Mouse (Mus musculus) midbrain, embryonic 11.5 days (tissue): ENCODE measurements around the gene Schip1. TPM values are rescaled to one million over a fixed set of nuclear protein-coding genes. Genes with fewer than 3 reads are reported as not detected.
A peak's percentile ranks its signal among the peaks of the same experiment; 100 is the strongest.

Experiments used
- ATAC-seq: fragments of 200-750 bp; cut with Nextera tagmentation; 2 replicates; pipeline ENCODE4 v1.8.0; 2017; ENCODE audit warnings: moderate TSS enrichment, moderate library complexity; ENCODE audit not compliant: low FRiP score
- DNase-seq: peaks from one replicate; pipeline ENCODE4 v3.0.0; 2015; ENCODE audit warnings: low spot score; ENCODE audit errors: missing footprints
- H3K27ac ChIP-seq: fragments of 300-500 bp; sonication (generic); 2 replicates; pipeline ENCODE4 v1.5.1; 2014; ENCODE audit warnings: low read depth, low read length
- H3K27me3 ChIP-seq: fragments of 300-500 bp; sonication (generic); 2 replicates; pipeline ENCODE4 v1.6.1; 2014; ENCODE audit warnings: mild to moderate bottlenecking, low read length, moderate library complexity, mixed read lengths; ENCODE audit not compliant: control insufficient read depth, insufficient read depth
- H3K36me3 ChIP-seq: fragments of 300-500 bp; sonication (generic); 2 replicates; pipeline ENCODE4 v1.6.1; 2014; ENCODE audit warnings: mild to moderate bottlenecking, low read length, moderate library complexity, mixed read lengths; ENCODE audit not compliant: control insufficient read depth, insufficient read depth
- H3K4me1 ChIP-seq: fragments of 300-500 bp; sonication (generic); 2 replicates; pipeline ENCODE4 v1.6.1; 2014; ENCODE audit warnings: low read length; ENCODE audit not compliant: control insufficient read depth, insufficient read depth
- H3K4me2 ChIP-seq: fragments of 300-500 bp; sonication (generic); 2 replicates; pipeline ENCODE4 v1.6.1; 2014; ENCODE audit warnings: mild to moderate bottlenecking, moderate library complexity
- H3K4me3 ChIP-seq: fragments of 300-500 bp; sonication (generic); 2 replicates; pipeline ENCODE4 v1.5.1; 2014; ENCODE audit warnings: low read depth, low read length
- H3K9ac ChIP-seq: fragments of 300-500 bp; sonication (generic); 2 replicates; pipeline ENCODE4 v1.6.1; 2014; ENCODE audit warnings: low read length
- H3K9me3 ChIP-seq: fragments of 300-500 bp; sonication (generic); 2 replicates; pipeline ENCODE4 v1.6.1; 2016; ENCODE audit warnings: low read length; ENCODE audit not compliant: control insufficient read depth
- WGBS: fragments of 180-500 bp; shearing (Covaris S2); extraction: QIAGEN DNeasy Blood & Tissue Kit; methylation state at CpG from one replicate; pipeline ENCODE4 v1.1.7; 2014; 5-methylcytosine and 5-hydroxymethylcytosine counted together
- polyA plus RNA-seq: library from polyadenylated mRNA; unstranded; fragments of >200 nt; fragmentation: Nextera tagmentation; extraction: Ambion mirVana; gene quantifications from 2 replicates; pipeline ENCODE4 v1.2.1, GENCODE M21; 2014

Schip1 gene
- polyA plus RNA-seq, 1 experiment from 2014 or later, result 83.1 TPM

- Histone ChIP-seq H3K4me2 (no peak overlapping the region), H3K27ac (no peak overlapping the region)
These were observed 517.6 kb downstream of the Schip1 start for GRCm38 (mm10) chr3:68582103-68582740.

GRCm38 (mm10) chr3:68583031-68583693 is 518.6 kb downstream of the Schip1 start:
- no peak for ATAC-seq

More at GRCm38 (mm10) chr3:68582103-68582740, 517.6 kb downstream of the Schip1 start:
- Histone ChIP-seq H3K4me1 (peaks cover 33% of the 10 kb centered on the region), H3K9ac (no peak overlapping the region), H3K36me3 (no peaks in the 10 kb centered on the region), H3K27me3 (no peaks in the 10 kb centered on the region), H3K9me3 (no peaks in the 10 kb centered on the region), H3K4me3 (no peak overlapping the region)
- DNase-seq (no peak), ATAC-seq (0 out of 2 replicates have a peak, but pooled peaks have one; percentile 10)
- 78% methylated on average over 12 of the region's 12 CpGs for WGBS

GRCm38 (mm10) chr3:68583771-68584511 is 519.3 kb downstream of the Schip1 start:
- Histone ChIP-seq H3K9ac (no peak overlapping the region; the same call in 1 of the 2 replicates), H3K4me1 (peaks cover 35% of the 10 kb centered on the region), H3K36me3 (no peaks in the 10 kb centered on the region), H3K4me3 (no peak overlapping the region), H3K9me3 (no peaks in the 10 kb centered on the region), H3K4me2 (peak overlapping the region; percentile 25), H3K27me3 (no peaks in the 10 kb centered on the region), H3K27ac (peak overlapping the region; percentile 77)
- WGBS, result 56% methylated on average over 14 of the region's 14 CpGs
- ATAC-seq (peak; percentile 57), DNase-seq (no peak)

More at GRCm38 (mm10) chr3:68583031-68583693, 518.6 kb downstream of the Schip1 start:
- Histone ChIP-seq H3K4me3 (no peak overlapping the region), H3K36me3 (no peaks in the 10 kb centered on the region), H3K9me3 (no peaks in the 10 kb centered on the region), H3K9ac (peak overlapping the region; percentile 49; the same call in 1 of the 2 replicates), H3K27me3 (no peaks in the 10 kb centered on the region), H3K27ac (peak overlapping the region; percentile 77), H3K4me2 (peak overlapping the region; percentile 25), H3K4me1 (peaks cover 35% of the 10 kb centered on the region)
- DNase-seq, result peak; percentile 94
- 16% methylated on average over 14 of the region's 14 CpGs for WGBS

DNA sequence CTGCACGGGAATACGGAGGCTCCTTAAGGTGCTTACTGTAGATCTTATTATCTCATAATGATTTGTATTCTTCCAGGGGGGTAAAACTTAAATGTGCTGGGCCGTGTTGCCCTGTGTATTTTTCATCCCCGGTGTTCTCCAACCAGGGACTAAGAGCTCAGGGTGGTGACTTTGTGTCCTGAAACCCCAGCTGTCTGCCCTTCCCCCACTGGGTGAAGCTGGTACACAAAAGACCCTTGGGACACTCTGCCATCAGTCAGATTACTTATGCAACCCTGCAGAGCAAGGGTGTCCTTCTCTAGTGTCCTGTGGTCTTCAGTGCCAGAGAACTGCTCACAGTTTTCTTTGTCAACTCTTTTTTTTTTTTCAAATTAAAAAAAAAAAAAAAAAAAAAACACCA is 520.6 kb downstream of the Schip1 start:
- H3K27ac ChIP-seq, result no peak overlapping the region
- H3K36me3 ChIP-seq, result no peaks in the 10 kb centered on the region
- 67% methylated on average over 4 of the region's 4 CpGs for whole genome bisulfite sequencing

DNA sequence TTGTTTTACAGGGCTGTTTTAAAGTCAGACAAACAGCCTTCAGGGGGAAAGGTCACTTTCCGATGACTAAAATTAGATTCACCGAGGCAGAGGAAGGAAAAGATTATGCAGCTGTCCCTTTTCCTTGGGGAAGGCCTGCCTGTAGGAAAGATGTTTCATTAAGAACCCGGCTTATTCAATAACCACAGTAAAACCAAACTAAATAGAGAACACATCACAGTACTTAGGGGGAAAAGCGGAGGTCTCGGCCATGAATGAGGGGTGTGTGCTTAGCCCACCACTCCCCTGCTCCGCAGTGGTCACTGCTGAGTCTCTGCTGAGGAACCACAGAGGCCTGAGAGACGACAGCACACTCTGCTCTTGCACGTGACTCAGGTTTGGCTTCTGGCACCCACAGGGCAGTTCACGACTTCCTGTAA is 522.1 kb downstream of the Schip1 start:
- H3K4me2 ChIP-seq, result no peak overlapping the region
- H3K36me3 ChIP-seq, result no peaks in the 10 kb centered on the region
- H3K4me3 ChIP-seq, result no peak overlapping the region
- H3K4me1 ChIP-seq, result peaks cover 44% of the 10 kb centered on the region
- H3K9ac ChIP-seq, result no peak overlapping the region
- DNase-seq (no peak), ATAC-seq (peak; percentile 45; the same call in 1 of the 2 replicates)
- H3K27me3 ChIP-seq, result no peaks in the 10 kb centered on the region
- H3K9me3 ChIP-seq, result no peaks in the 10 kb centered on the region
- H3K27ac ChIP-seq, result peak overlapping the region; percentile 74; the same call in 1 of the 2 replicates
- 37% methylated on average over 9 of the region's 9 CpGs for WGBS

More for the DNA sequence above, 520.6 kb downstream of the Schip1 start:
- Histone ChIP-seq H3K4me1 (peaks cover 39% of the 10 kb centered on the region), H3K9ac (no peak overlapping the region), H3K27me3 (no peaks in the 10 kb centered on the region), H3K9me3 (no peaks in the 10 kb centered on the region), H3K4me3 (no peak overlapping the region), H3K4me2 (no peak overlapping the region)
- no peak for ATAC-seq
- DNase-seq, result no peak

DNA sequence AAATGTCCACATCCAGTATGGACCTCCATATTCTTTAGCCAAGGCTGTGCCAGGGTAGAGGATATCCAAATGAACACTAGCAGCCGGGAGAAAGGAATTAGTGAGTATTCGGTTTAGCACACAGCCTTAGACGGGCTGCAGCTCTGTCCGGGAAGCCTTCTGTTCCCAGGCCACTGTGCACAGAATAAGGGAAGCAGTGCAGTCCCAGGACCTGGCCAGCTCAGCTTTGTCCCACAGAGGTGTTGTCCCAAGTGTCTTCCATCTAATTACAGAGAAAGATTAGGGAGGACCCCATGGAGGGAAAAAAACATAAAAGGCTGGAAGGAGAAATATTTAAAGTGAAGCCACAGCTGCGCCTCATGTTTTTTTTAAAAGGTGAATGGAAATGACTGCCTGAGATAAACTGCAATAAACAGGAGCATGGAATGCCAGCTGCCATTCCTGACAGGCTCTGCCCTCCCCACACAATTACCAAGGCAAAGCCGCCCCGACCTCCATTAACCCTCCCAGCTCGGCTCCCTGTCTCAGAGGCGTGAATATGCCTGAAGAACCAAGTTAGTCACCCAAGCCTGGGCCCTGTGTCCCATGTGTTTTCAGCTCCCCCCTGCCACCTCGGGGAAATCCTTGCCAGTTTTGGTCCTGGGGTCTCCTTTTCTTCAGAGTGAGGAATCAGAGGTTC is 523.1 kb downstream of the Schip1 start:
- Histone ChIP-seq H3K36me3 (no peaks in the 10 kb centered on the region), H3K4me3 (no peak overlapping the region), H3K4me1 (peaks cover 41% of the 10 kb centered on the region), H3K27ac (peak overlapping the region; percentile 74), H3K4me2 (no peak overlapping the region), H3K27me3 (no peaks in the 10 kb centered on the region), H3K9ac (no peak overlapping the region), H3K9me3 (no peaks in the 10 kb centered on the region)
- ATAC-seq, result peak; percentile 45
- DNase-seq, result no peak
- WGBS, result 50% methylated on average over 10 of the region's 10 CpGs

GRCm38 (mm10) chr3:68589220-68589840 is 524.7 kb downstream of the Schip1 start:
- Histone ChIP-seq H3K4me2 (no peak overlapping the region), H3K36me3 (no peaks in the 10 kb centered on the region), H3K4me3 (no peak overlapping the region), H3K27me3 (no peaks in the 10 kb centered on the region), H3K4me1 (peaks cover 27% of the 10 kb centered on the region), H3K27ac (no peak overlapping the region), H3K9ac (no peak overlapping the region), H3K9me3 (no peaks in the 10 kb centered on the region)
- ATAC-seq (no peak), DNase-seq (no peak)
- 87% methylated on average over 9 of the region's 9 CpGs for WGBS

DNA sequence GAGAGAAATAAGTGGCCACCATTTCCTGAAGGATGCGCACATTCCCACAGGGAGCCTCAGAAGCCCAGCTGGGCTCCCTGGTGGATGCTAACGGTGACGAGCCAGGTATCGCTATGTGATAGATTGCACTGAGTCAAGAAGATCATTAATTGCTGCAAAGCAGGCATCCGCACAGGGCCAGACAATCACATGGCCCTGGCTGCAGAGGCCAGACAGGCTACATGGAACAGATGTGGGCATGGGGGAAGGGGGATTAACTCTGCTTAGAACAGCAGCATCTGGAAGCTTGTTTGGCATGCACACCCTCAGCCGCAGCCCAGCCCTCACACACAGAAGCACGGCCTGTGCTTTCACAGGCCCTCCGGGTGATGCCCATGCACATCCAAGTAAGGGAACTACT is 525.8 kb downstream of the Schip1 start:
- H3K4me3 ChIP-seq, result no peak overlapping the region
- H3K4me1 ChIP-seq, result peaks cover 22% of the 10 kb centered on the region
- no peaks in the 10 kb centered on the region for H3K27me3 ChIP-seq
- H3K9me3 ChIP-seq, result no peaks in the 10 kb centered on the region
- DNase-seq (no peak), ATAC-seq (peak; percentile 33; the same call in 1 of the 2 replicates)
- no peak overlapping the region for H3K27ac ChIP-seq
- WGBS, result 73% methylated on average over 8 of the region's 8 CpGs
- no peak overlapping the region for H3K9ac ChIP-seq
- no peaks in the 10 kb centered on the region for H3K36me3 ChIP-seq
- no peak overlapping the region for H3K4me2 ChIP-seq
